Mouse (Mus musculus) urinary bladder, postnatal 4 days (tissue): ENCODE data around the gene Krt35.

Experiments used
- DNase-seq, 2 experiments: peaks; one replicate each; pipeline ENCODE4 v3.0.0; 2021 to 2022; ENCODE audit warnings: low spot score in 2 of 2

The Krt35 gene

DNA sequence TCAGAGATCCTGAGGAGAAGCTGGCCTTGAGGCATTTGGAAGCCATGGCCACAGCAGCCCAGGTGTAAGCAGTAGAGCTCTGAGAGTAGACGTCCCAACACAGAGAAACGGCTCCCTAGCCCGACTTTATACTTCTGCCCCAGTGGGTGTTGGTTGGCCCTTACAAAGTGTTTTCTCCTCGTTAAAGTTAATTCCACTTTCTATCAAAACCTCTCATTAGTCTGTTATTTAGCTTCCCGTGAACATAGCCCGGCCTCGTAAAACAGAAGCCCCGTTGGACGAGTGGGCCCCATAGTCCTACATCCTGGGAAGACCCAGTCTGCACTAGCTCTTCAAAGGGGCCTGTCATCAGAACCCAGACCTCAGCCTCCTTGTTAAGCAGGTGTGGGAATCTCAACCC is at the start of gene Krt35:
TSS of gene Krt35 (minus strand) at position 101 of the 400 bp plus-strand sequence.
- DNase-seq = no peak

GRCm38 (mm10) chr11:100145104-100145503 is 49.1 kb upstream of the Krt35 start:
- no peak for DNase-seq

GRCm38 (mm10) chr11:100140966-100141365 is 44.9 kb upstream of the Krt35 start:
- no peak for DNase-seq

- DNase-seq = no peak
These were observed 43.4 kb upstream of the Krt35 start for GRCm38 (mm10) chr11:100139391-100139790.

- no peak for DNase-seq
These were observed 42.8 kb upstream of the Krt35 start for GRCm38 (mm10) chr11:100138809-100139208.

DNA sequence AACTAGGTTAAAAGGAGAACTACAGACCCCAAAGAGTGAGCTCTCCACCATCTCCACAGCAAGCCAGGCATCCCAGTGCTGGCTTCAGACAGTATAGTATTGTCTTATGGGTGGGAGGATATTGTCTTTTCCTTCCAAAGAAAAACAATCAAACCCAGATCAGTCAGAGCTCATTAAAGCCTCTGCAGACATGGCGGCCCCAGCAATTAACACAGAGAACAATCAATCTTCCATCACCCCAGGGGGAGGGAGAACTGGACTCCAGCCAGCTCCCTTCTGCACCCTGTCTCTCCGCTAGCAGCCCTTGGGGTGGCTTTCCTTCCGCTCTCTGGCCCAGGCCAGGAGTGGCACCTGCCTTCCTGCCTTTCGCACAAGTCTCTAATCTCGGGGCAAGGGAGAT is 41.7 kb upstream of the Krt35 start:
- DNase-seq = no peak

DNA sequence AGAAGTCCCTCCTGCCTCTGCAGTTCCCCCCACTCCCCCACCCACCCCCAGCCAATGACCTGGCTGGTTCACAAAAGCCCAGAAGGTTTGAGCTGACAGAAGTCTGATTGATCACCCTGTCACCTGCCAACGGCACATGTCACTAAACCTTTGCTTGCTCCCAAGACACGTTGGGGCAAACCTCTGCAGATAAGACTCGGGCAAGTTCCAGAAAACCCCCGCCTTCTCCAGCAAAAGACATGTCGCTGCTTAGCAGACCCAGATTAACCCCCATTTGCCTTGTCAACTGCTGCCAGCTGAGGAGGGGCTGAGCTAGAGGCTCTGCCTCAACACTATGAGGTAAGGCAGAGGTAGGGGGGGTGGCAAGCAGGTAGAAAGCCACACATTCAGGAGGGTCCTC is 40.5 kb upstream of the Krt35 start:
- DNase-seq = no peak

GRCm38 (mm10) chr11:100135731-100136130 is 39.7 kb upstream of the Krt35 start, which contains the start of gene Krt15:
Krt15 (minus strand) TSS chr11:100135928.
- DNase-seq = no peak

DNA sequence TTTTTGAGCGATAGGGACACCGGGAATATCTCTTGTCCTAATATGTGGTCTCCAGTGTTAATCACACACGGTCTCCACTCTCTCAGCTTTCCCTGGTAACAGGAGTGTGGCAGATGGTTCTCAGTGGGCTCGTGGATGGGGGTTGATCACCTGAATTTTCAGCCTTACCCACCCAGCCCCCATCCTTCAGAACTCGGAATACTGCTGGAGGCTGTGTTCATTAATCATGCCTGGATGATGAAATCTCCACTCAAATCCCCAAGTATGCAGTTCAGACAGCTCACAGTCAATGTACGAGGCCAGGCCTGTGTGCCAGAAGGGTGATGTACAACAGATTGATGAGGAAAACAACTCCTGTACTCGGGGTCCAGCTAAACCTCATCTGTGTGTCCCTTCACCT is 28.9 kb upstream of the Krt35 start:
- DNase-seq = no peak

DNA sequence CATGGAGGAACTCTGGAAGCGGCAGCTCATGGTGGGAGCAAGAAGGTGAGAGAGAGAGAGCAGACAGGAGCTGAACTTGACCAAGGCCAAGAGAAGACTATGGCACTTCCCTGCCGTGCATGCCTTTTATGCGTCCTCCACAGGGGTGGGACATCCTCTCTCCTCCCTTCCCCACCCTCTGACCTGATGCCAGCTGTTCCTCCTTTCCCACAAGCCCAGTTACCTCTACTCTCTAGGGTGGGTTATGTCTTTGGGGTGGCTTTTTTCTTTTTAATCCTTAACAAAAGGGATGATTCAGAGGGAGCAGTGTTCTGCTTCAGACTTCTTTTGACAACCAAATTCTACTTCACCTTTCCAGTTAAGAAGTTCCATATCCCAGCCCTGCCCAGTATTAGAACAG is 25.4 kb upstream of the Krt35 start, which contains the start of gene Krt13:
TSS of gene Krt13 (minus strand) at position 101 of the 400 bp plus-strand sequence.
- DNase-seq = no peak

GRCm38 (mm10) chr11:100120331-100120730 is 24.3 kb upstream of the Krt35 start:
- DNase-seq = no peak

GRCm38 (mm10) chr11:100113742-100114029 is 17.6 kb upstream of the Krt35 start:
- DNase-seq = no peak

DNA sequence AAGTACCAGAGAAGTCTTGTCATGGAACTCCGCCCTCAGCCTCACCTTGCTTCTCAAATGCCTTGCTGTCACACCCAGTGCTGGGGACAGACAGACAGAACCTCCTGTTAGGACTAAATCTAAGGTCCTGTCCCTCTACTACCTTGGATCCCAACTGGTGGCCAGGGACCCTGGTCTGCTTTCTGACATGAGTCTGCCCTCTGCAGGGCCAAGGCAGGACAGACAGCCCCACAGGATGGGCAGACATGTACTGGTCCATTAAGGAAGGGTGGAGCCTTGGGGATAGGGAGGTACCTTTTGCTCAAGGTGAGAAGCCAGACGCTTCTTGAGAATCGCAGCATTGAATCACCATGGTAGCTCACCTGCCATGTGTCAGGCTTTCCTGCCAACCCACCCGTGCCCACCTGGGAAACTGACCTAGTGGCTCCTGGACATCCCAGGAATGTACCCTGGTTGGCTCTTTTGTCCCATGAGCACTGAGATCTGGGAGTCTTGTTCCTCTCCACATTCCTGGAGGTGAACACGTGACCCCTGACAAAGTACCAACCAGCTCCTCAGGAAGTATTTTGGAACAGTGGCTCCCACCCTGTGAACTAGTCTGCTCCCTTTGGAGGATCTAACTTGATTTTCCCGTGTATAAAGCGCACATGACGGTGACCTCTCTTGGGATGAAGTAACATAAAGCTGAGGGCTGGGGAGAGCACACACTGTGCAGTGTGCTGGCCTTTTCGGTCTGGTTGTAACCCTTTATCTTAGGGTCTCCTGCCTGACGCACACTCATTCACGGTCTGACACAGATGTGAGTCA is 17.1 kb upstream of the Krt35 start:
- no peak for DNase-seq

DNA sequence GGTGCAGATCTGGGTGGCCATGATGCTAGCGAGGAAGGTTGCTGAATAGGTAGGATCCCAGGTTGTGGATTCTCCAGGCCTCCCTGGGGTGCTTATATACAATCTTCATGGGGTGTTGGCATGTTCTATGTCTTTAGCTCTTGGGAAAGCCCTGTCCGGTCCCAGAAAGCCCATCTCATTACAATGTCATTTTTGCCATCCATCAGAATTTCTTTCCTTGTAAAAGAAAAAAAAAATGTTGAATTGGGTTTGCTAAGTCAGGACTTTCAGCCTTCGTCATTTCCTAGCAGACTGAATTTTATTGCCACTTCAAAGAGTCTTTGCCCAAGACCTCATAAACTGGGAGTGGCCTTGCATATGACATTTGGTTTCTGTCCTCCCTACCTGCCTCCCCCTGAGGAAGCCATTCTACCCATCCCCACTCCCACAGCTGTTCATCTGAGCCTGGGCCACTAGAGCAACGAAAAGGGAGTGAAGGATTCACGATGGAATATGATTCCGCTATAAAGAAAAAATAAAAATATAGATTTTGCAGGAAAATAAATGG is 9.6 kb upstream of the Krt35 start, which contains the start of gene Krt36:
TSS of gene Krt36 (minus strand) at position 51 of the 547 bp plus-strand sequence.
- DNase-seq = no peak

DNA sequence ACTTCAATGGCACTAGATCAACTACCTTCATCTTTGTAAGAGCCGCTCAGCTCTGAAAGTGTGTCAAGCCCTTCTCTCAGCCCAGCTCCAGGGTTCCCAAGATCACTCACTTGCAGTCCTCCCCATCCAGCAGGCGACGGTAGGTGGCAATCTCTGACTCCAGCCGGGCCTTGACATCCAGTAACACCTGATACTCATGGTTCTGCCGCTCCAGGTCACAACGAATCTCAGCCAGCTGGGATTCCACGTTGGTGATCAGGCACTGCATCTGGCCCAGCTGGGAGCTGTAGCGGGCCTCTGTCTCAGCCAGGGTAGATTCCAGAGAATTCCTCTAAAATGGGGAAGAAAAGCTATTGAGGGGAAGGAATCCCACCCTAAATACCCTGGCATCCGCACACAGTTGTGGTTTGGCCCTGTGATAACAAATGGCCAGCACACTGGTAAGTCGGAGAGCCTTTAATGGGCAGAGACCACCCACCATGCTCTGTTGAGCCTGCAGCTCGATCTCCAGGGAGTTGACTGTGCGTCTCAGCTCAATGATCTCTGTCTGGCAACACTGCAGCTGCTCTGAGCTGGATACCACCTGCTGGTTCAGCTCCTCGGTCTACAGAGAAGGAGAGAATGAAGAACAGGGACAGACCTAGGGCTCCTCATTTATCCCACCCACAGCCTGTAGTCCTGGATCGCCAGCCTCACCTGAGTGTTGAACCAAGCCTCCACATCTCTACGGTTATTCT is 6.8 kb upstream of the Krt35 start:
- no peak for DNase-seq

- DNase-seq = no peak
These were observed 4.3 kb upstream of the Krt35 start for GRCm38 (mm10) chr11:100100391-100100790.

- no peak for DNase-seq
These were observed 1.8 kb upstream of the Krt35 start for GRCm38 (mm10) chr11:100097819-100098218.

GRCm38 (mm10) chr11:100088378-100089025 is 7.5 kb downstream of the Krt35 start:
- no peak for DNase-seq

GRCm38 (mm10) chr11:100087861-100088260 is 8.2 kb downstream of the Krt35 start, which contains the start of gene Krt32:
Krt32 (minus strand) TSS chr11:100088226.
- no peak for DNase-seq

DNA sequence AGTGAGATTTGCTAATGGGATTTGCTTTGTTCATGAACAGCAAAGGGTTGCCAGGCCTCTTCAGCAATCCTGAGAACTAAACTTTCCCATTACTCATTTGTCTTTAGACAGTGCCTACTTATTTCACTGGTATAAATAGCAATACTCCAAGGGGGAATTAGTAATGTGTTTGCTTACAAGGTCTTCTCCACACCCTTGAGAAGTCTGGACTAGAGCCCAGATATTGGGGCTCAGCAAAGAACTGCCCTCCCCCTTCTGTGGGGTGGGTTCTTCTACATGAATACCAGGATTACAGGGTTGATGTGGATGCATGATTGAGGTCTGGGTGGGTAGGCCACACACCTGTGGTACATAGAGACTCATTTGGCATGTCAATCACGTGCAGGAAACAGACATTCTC is 22.2 kb downstream of the Krt35 start:
- DNase-seq = no peak

DNA sequence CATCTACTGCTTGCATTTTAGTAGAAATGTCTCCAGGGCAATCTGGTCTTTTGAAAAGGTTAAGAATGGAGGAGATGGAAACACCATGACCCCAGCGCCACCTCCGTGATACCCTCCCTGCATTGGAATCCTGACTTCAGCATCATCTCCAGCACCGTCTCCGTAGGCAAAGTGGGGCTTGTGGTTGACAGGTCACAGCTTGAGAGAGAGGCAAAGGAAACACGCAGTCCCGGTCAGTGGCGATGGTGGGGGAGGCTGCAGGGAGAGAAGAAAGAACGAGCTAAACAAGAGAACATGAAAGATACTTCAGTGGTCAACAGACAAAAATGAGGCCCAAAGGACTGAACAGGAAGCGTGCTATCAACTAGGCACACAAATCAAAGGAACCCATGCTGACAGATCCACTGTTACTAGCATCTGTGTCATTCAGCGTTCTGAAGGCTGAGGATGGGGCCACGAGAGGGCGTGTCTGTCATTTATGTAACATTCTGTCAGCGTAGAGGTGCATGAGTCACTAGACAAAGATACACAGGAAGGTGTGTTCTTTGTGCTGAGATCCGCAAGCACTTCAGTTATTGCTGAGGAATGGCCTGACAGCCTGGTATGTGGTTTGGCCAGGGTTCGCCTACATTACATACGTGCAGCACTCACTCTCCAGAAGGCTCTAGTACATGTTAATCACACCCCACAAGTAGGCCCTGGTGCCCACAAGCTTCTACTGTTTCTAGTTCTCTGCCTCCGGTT is 28.6 kb downstream of the Krt35 start:
- DNase-seq = peak in 1 of 2 experiments; percentile 38
